Mouse (Mus musculus) bone marrow, adult 2 months (tissue): ENCODE measurements at regions not wholly inside any gene's neighbourhood (a gene's known extent, or its start where the extent isn't known, plus 50 kb on each side); places are given as distances from the start of the nearest gene placed in this dataset.

Experiments
- H3K27ac ChIP-seq: fragments of 200-500 bp; 2 replicates; pipeline ENCODE4 v1.5.1; 2012; ENCODE audit warnings: low read depth, mild to moderate bottlenecking, control low read depth, inconsistent platforms, low read length; ENCODE audit not compliant: control insufficient read depth, poor library complexity, insufficient read depth
- H3K4me1 ChIP-seq: fragments of 200-500 bp; 2 replicates; pipeline ENCODE4 v1.6.1; 2011; ENCODE audit warnings: low read length; ENCODE audit not compliant: control insufficient read depth, insufficient read depth
- H3K4me3 ChIP-seq: fragments of 200-500 bp; replicated peaks from 2 replicates; pipeline ENCODE3; 2011; ENCODE audit warnings: mild to moderate bottlenecking, low read depth, low read length, control low read depth; ENCODE audit not compliant: control insufficient read depth
- CTCF ChIP-seq: fragments of 200-500 bp; IDR thresholded peaks from 2 replicates; pipeline ENCODE4 v1.5.1; 2011; ENCODE audit warnings: low read length, control low read depth; ENCODE audit not compliant: control insufficient read depth, insufficient read depth
- POLR2A ChIP-seq: fragments of 200-500 bp; IDR thresholded peaks from 2 replicates; pipeline ENCODE4 v1.6.1; 2011; ENCODE audit warnings: low read depth, mild to moderate bottlenecking, control low read depth, low read length, borderline replicate concordance; ENCODE audit not compliant: control insufficient read depth
- WGBS: fragments of 180-500 bp; shearing (Covaris S2); methylation state at CpG from one replicate; pipeline ENCODE4 v1.1.7; 2018; 5-methylcytosine and 5-hydroxymethylcytosine counted together

DNA sequence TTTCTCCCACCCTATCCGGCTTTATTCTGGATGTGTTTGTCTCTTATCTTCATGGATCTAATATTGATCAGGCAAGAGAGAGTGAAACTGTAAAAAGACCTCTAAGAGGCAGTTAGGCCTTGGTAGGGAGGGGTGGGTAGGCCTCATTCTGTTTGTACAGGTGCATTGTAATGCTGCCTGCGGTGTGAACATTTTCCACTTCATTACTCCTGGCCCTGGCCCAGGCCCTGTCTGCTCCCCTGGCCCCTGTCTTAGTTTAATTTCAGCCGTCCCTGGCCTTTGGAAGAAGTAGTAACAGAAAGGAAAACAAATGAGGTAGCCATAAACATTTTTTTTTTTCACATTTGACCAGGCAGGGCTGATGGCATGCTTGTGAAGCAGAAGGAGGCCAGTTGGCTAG lies 81.8 kb upstream of the Jun start:
- H3K4me1 ChIP-seq, result no peaks in the 10 kb centered on the region
- no peak overlapping the region for H3K27ac ChIP-seq
- WGBS, result 75% methylated on average over 3 of the region's 3 CpGs
- H3K4me3 ChIP-seq, result no peak overlapping the region
- no peak for TF ChIP-seq POLR2A
- no peak for TF ChIP-seq CTCF

DNA sequence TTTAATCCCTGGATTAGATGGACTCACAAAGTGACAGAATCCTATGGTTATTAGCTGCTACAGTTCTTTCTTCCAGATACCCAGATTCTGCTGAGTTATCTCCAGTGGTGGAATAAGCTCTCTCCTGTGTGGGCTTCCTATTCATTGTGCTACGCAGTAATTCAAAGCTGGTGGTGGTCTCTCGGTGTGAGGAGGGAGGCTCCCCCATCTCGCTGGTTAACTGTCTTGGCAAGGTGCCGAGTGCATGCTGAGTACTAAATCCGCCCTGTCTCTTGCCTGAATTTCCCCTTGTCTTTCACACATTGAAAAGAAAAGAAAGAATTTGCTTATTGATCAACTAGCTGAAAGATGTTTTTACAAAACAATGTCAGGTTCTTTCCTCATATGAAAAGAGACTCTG lies 82.6 kb upstream of the Jun start:
- no peak overlapping the region for H3K27ac ChIP-seq
- no peaks in the 10 kb centered on the region for H3K4me1 ChIP-seq
- WGBS, result 90% methylated on average over 5 of the region's 5 CpGs
- TF ChIP-seq POLR2A (no peak), CTCF (no peak)
- no peak overlapping the region for H3K4me3 ChIP-seq

DNA sequence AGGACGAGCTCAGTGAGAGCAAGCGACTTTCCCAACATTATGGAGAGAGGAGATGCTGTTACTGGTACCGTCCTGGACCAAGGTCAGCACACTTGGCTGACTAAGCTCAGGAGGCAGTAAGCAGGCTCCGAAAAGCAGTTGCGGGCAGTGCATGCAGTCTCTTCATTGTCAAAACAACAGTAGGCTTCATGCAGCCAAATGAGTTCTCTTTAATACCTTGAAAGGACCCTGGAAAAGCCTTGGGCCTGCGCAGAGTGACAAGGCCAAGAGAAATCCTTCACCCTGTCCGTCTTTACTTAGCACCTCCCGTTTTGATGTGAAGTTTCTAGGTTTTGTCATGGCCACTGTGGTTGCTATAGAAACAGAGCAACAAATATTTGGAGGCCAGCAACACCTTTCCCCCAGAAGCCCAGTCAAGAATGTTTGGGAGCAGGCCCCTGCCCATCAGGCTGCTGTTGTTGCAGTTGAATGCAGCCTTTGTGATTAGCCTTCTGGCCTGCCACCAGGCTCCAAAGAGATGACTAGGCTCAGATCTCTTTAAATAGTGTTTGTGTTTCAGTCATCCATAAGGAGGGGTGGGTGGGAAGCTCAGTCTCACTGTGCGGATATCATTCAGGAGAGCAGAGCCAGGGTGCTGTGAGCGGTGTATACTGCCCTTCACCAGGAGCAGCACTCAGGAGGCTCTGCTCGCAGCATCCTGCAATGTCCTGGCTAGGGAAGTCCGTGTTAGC lies 85.6 kb upstream of the Jun start:
- H3K4me3 ChIP-seq, result no peak overlapping the region
- H3K27ac ChIP-seq, result no peak overlapping the region
- no peaks in the 10 kb centered on the region for H3K4me1 ChIP-seq
- TF ChIP-seq CTCF, result no peak
- TF ChIP-seq POLR2A, result no peak
- WGBS, result 83% methylated on average over 12 of the region's 12 CpGs

DNA sequence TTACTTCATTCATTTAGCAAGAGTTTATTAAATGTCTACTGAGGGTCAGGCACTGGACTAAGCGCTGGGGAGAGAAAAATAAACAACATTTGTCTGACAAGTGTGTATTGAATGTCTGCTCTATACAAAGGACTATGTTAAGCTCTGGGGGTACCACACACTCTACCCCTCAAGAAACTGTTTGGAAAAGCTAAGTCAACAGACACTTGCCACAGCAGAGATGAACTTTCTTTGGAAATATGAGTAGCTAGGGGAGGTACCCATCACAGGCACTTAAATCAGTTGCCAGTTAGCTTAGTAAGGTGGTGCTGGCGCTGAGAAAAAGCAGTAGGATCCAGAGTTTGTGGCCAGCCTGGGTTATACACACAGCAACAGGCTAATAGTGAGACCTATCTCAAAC lies 86.7 kb upstream of the Jun start:
- Histone ChIP-seq H3K27ac (no peak overlapping the region), H3K4me1 (no peaks in the 10 kb centered on the region), H3K4me3 (no peak overlapping the region)
- no peak for TF ChIP-seq CTCF
- TF ChIP-seq POLR2A, result no peak
- 91% methylated on average over 2 of the region's 2 CpGs for WGBS

DNA sequence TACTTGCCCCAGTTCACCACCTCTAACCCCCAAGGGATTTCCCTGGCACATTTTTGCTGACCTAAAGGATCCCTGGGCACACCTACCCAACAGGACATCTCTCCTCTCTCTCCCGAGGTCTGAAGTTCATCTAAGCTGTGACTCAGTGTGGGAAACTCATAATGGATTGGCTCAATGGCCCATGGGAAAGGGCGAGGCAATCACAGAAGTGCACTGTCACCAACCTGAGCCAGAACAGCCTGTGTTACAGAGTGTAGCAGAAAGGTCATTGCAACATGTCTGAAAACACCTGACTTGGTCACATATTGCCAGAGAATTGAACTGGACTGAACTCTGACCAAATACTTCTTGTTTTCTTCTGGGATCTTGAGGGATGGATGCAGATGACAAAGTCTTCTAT lies 89.2 kb upstream of the Jun start:
- TF ChIP-seq POLR2A (no peak), CTCF (no peak)
- Histone ChIP-seq H3K4me1 (no peaks in the 10 kb centered on the region), H3K27ac (no peak overlapping the region), H3K4me3 (no peak overlapping the region)
- 72% methylated on average over 2 of the region's 2 CpGs for WGBS

DNA sequence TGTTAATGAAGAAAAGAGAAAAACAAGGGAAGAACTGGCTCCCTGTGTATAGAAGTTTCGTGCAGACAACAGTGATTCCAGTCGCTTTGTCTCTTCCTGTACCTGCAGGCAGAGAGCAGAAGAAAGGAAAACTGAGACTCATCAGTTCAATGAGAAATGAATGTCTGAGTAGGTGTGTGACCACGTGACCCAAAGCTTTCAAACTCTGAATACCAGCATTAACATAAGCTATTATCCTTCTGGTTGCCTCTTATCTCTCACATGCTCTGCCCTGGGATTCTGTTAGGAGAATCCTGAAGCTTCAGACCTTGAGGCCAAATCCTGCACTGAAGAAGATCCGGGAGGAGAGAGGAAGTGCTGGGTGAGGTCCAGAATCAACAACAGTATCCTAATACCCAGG lies 91.1 kb upstream of the Jun start:
- H3K27ac ChIP-seq, result no peak overlapping the region
- no peaks in the 10 kb centered on the region for H3K4me1 ChIP-seq
- 84% methylated on average over 4 of the region's 4 CpGs for WGBS
- TF ChIP-seq POLR2A (no peak), CTCF (no peak)
- no peak overlapping the region for H3K4me3 ChIP-seq

DNA sequence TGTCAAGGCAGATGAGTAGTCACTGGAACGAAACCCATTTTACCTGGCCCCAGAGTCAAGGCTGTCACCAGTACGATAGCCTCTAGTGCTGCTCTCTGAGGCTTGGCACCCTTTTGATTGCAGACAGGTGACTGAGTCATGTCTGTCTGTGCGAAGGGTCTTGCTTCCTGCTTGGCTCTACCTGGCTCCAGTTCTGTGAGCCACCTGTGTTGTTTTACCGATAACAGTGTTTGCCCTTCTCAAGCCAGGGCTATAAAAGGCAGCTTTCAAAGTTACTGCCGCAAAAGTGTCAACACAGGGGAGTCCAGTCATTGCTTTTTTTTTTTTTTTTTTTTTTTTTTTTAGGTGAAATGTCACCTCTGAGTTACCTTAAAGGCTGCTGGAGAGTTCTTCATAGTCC lies 91.6 kb upstream of the Jun start:
- no peaks in the 10 kb centered on the region for H3K4me1 ChIP-seq
- H3K4me3 ChIP-seq, result no peak overlapping the region
- TF ChIP-seq POLR2A (no peak), CTCF (no peak)
- 88% methylated on average over 5 of the region's 5 CpGs for WGBS
- H3K27ac ChIP-seq, result no peak overlapping the region

DNA sequence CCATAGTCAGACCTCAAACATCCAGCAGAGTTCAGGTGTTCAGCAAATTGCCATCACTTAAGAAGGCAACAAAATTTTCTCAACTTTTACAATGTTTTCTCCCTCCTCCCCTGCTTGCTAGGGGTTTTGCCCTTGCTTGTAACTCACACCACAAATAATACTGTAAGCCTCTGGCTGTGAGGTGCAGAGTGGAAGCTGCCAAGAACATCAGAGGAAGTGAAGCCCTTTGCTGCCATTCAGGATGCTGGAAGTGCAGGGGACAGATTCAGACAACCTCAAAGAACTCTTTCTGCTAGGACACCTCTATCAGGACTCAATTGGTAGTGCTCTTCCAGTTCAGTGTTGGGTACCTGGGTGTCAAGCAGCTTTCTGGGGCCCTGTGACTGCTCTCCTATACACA lies 92.4 kb upstream of the Jun start:
- TF ChIP-seq POLR2A, result no peak
- no peak for TF ChIP-seq CTCF
- Histone ChIP-seq H3K4me3 (no peak overlapping the region), H3K4me1 (no peaks in the 10 kb centered on the region), H3K27ac (no peak overlapping the region)

DNA sequence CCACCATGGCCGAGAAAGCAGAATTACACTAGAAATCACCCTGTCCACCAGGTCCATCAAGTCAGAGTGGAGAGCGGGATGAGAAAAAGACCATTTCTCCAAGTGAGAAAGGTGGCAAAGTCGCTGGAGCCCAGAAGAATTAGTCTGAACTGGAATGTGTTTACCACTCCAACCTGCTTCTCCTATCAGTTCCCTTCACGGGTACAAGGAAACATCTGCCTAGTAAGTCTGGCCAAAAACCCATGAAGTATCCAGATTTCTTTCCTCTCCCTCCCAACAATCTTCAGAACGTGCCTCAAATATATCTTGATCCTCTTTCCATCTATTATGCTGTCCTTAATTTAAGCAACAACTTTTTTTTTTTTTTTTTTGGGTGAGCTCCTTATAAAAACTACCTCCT lies 94.2 kb upstream of the Jun start:
- H3K4me1 ChIP-seq, result no peaks in the 10 kb centered on the region
- TF ChIP-seq POLR2A (no peak), CTCF (no peak)
- 78% methylated on average over 5 of the region's 5 CpGs for WGBS

More for the DNA sequence above, 94.2 kb upstream of the Jun start:
- Histone ChIP-seq H3K27ac (no peak overlapping the region), H3K4me3 (no peak overlapping the region)
